Mouse (Mus musculus): Measurements from ENCODE around the gene Arhgap22.

Gene Arhgap22

DNA sequence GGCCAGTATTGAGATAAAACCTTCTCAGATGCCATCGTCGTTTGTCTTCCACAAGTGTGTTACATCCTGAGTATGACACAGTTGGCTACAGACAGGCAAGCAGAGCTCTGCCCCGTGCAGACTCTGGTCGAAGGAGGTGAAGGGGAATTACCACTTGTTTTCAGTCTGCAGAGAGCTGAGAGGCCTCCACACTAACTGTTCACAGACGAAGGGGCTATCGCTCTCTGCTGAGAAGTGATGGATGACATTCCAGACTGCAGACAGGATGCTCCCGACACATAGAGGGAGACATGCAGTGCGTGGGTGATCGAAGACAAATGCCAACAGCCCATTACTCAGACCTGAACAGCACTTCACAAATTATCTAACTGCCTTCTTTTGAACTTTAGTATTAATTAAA is 76.2 kb downstream of the Arhgap22 start:
- DNase-seq, result no peak

DNA sequence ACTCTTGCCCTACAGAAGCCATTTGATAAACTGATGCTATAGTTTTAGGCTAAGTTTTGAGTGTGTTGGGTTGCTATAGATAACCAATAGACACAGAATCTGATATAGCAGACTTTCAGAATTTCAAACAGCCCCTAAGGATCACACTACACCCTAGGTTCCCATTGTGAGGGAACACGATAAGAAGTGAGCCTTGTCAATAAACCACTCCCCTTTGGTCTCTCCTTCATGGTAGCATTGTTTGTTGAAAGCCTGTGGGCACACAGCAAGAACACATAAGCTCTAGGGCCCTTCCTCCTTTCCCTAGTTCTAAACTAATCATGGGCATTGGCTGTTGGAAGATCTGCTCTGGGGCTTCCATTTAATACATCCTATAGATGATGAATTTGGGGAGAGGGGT is 80.7 kb downstream of the Arhgap22 start:
- DNase-seq, result no peak

DNA sequence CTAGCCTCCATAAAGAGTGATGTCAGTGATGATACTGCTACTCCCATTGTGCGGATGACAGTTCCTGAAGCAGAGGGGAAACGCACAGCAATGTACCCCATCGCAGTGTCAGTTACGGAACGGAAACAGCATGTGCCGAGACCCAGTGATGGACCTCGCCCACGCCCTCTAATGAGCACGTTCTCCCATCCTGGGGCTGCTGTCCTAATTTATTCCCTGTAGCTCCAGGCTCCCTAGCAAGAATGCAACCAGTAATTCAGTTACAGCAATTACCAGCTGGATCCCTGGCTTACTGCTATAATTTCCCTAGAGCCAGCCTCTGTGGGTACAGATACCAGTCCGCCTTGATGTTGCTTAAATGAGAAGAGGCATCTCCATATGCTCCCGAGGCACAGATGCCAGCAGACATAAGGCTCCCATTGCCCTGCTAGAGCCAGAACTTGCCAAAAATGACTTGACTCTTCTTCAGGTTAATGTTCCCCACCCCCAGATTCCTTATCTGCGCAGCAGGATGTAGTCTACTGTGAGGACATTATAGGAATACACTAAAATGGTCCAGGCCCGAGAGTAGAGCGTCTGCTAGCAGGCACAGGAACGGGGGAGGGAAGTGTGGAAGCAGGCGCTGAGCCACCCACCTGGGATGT is 83.0 kb downstream of the Arhgap22 start:
- peak; percentile 92 for DNase-seq

DNA sequence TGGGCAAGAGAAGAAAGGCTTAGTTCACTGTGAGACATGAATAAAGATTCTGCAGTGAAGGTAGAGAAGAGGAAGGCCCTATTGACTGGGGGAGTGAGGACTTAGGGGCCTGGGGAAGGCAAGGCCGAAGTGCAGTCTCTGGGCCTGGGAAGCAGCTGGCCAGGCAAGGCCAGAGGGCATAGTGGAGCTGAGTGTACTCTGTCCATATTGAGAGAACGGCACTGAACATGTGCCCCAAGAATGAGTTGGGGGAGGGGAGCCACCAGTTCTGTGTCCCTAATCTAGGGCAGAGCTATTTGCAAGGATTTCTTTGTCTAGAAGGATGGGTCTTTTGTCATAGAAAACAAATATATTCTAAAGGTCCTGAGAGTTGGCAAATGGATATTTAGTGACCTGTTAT is 86.8 kb downstream of the Arhgap22 start:
- DNase-seq, result no peak

DNA sequence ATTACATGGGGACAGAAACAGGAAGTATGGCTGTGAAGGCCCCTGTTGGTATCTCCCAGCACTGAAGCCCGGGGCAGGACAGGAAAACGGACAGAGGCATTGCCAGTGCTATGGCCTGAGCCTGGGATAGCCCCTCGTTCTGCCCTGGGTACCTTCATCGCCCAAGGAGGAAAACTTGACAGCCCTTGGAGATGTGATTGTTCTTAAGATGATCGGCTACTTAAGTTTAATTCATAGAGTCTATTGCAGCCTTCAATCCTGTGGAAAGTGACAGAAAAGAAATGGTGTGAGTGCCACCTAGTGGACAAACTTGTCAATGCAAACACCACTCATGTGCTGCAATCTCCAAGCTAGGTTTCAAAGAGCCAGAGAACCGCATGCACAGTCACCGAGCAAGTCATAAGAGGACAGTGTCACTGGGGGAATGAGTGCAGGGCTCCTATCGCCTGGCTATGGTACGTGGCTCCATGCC is 89.6 kb downstream of the Arhgap22 start:
- DNase-seq, result peak; percentile 68

DNA sequence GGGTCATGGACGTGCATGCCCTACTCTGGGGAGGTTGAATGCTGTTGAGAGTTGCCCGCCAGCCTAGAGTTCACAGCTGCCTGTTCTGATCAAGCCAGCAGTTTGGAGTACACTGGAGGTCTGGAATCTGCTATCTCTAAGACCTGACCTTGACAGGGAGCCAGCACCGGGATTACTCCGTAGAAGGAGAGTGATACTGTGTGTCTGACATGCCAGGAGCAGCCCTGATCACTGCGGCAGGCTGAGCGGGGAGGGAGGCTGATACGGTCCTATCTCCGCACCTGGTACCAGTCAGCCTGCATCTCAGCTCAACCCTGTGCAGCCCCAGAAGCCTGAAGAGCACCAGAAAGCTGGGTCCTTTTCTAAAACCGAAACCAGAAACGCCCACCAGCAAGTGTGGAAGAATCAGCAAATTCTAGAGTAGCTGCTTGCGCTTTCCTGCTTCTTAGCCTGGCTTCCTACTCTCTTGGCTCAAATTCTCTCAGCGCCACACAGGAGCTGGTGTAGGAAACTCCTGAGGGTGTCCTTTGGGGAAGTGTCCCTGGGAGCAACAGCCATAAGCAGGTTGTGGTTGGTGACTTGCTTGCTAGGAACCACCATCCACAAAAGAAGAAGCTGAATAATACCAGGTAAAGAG is 91.9 kb downstream of the Arhgap22 start:
- no peak for DNase-seq

DNA sequence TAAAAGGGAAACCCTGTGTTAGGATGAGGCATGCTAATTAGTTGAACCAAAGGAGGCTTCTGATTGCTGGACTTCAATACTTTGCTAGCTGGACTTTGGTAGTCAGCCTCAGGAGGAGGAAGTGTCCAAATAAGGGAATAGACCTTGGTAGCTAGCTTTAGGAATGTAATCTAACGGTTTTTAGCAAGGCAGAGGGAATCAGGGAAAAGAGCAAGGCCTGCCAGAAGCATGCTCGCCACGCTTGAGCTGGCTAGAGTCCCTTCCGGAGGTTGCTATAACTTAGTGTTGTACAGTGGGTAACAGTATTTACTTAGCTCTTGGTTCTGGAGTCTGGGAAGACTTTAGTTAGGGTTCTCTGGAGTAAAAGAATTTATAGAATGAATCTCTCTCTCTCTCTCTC is 96.9 kb downstream of the Arhgap22 start:
- no peak for DNase-seq

DNA sequence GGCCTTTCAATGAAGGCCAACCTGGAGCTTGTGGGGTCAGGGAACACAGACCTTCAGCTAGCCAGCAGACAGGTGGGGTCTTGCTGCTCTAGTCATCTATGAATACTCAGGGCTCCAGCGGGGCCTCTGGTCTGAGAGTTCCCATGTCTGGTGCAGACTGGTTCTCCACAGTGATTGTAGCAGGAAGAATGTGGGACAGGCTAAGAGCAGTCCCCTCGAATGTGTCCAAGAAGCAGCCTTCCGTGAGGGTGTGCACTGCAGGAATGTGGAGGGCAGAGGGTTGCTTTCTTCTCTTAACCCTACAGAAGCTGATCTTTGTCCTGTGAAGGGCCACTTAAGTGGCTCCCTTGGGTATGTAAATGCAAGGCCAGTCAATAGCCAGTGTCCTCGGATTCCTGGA is 98.5 kb downstream of the Arhgap22 start:
- no peak for DNase-seq

DNA sequence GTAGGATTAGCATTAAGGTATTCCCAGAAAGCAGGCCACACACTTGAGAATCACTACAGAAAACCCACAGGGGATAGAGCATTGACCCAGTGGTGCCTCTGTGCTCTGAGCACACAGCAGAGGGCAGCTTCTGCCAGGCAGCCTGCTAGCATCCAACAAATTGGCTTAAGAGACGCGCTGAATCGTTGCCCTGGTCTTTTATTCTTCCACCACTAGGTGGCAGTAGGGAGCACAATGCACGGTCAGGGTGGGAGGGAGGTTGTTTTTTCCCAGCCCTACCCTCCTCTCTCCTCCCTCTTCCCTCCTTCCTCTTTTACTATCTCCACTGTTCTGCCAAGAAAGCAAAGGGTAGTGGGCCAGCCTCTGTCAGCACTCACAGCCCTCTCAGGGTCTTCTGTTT is 99.8 kb downstream of the Arhgap22 start:
- DNase-seq, result peak; percentile 37

DNA sequence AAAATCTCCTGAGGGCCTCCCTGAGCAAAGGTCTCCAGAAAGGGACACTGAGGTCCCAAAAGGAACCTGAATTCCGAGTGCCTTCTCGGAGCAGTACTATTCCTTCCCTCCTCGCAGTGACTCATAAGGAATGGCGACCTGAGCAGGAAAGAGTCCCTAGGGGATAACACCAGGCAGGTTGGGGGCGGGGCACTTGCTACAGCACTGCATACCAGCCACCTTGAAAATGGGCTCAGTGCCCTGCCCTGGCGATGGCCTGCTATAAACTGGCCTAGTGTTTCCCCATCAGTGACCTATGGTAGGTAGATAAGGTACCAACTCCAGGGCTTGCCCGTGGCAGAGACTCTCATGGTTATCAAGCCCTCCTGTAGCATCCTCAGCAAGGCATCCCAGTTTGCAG is 100.3 kb downstream of the Arhgap22 start:
- no peak for DNase-seq

DNA sequence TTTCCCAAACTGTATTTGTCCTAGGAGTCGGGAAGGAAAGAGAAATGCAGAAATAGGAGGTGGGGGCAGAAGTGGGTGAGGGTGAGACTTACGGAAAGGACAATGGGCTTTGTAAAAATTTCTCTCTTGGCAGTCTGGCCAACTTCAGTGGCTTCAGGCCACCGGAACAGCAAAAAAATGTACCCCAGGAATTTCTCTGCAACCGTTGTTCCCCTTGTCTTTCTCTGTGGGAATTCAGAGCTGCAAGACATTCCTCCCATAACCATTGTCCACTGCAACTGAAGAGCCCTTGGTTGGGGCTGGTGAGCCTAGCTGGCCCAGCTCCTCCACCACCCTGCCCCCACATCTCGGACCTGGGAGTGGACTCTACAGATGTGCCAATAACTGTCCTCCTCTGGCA is 101.3 kb downstream of the Arhgap22 start:
- no peak for DNase-seq

DNA sequence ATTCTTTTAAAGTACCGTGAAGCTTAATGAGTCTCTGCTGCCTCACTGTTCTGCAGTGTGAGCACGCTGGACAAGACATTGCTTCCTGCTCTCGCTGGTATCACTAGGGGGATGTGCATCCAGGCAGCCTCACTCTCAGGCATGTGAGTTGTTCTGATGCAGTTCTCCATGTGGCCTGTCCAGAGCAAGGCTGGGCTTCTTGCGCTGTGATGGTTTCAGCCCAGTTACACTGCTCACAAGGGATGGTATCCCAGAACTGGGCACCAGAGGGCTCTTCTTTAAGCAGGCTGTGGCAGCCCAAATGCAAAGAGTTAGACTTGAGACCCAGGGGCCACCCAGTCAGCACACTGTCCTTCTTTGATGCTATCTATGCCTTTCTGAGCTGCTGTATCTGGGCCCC is 101.9 kb downstream of the Arhgap22 start:
- DNase-seq, result no peak

DNA sequence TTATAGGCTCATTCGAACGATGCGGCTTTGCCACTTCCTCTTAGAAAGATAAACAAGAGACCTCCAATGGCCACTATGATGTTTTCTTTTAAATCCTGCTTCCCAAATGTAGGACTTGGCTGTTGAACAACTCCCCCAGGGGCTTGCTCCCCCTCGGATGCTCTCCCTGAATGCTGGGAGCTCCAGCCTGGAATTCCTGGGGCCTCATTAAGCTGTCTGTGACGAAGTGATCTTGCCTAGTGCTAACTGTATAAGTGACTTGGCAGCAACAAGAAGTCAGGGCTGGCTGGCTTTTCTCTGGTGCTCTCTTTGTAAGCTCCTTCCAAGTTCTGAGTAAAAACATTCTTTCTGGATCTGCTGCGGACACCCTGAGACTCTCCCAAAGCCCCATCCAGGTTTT is 104.1 kb downstream of the Arhgap22 start:
- no peak for DNase-seq

DNA sequence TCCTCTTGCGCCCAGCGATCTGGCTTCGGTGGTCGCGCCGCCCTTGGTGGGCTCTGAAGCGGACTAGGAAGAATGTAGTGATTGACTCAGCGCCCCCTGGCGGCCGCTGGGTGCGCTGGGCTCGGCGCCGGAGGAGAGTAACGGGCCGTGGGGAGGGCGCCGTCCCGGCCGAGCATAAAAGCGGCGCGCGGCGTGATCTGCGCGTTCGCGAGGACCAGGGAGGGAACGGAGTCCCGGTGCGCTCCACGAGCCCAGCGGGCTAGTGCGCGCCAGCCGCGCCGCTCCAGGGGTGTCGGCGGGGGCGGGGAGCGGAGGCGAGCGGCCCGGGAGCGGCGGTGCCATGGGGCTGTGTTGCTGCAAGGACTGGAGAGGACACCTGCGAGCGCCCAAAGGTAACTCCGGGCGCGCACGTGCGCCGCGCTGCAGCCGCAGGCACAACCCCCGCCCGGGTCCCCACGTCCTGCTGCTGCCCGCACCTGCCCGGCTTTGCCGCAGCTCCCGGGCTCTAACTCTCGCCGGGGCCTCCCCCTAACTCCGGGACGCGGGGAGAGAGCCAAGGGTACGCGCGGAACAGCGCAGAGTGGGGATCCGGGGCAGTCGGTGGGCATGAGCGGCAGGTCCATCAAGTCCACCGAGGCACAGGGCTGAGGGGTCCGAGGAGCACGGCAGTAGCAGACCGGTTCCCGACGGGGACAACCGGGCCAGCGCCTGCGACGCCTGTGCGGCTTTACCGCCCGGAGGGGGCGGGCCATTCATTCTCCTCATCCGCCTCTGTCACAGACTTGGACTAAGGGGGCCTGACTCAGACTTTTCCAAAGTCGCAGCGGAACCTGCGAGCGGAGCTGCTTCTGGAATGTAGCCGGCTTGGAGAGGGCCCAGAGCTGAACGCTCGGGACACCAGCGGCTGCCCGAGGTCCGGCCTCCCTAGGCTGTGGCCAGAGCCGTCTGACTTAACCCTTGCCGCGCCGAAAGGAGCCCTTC is 106.0 kb downstream of the Arhgap22 start:
- DNase-seq, result peak; percentile 27

DNA sequence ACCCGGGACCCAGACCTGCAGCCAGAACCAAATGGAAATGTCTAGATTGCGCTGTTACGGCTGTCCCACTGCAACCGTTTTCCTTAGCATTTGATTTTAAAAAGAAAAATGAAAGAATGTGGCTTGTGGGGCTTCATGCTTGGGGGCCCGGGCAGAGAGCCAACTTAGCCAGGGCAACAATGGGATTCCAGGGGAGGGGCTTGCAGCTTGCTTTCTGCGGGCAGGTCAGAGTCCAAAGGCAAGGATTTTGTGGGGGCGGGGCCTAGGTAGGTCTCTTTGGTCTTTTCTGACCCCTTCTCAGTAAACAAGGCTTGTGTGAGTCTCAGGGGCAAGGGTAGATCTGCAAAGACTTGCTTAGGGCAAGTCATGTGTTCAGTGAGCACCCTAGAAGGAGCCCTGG is 107.0 kb downstream of the Arhgap22 start:
- no peak for DNase-seq

DNA sequence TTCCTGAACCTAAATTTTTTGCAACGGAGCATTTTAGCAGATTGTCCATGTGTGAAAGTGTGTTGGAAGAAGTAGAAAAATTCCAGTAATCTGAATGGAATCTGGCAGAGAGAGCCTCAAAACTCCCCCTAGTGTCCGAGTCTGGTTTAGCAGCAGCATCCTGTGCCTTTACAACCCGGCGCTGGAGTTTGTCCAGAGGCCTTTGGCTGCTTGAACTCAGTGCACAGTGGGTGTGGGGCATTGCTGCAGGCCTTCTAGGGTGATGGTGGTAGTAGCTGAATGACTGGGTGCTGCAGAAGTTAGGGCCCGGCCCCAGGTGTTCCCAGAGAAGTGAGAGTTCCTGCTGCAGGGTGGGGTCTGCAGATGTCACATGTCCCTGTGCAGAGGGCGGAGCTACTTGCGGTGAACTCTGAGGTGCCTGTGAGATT is 108.8 kb downstream of the Arhgap22 start:
- DNase-seq, result no peak

DNA sequence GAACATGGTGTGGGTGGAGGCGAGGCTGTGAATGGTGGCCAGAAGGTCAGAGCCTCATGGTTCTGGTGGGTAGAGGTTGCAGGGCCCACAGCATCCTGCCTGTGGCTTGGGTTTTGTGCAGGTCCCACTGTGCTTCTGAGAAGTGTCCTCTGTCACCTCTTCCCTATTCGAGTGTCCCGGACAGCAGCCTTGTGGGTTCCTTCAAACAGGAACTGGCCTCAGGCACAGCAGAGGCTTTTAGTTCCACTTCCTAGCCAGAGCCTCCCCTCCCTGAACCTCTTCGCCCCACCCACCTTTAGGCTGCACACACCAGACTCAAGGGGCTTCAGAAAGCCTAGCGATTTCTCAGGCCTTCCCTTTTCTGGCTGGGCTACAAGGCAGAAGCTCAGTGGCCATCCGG is 110.7 kb downstream of the Arhgap22 start:
- peak; percentile 42 for DNase-seq

DNA sequence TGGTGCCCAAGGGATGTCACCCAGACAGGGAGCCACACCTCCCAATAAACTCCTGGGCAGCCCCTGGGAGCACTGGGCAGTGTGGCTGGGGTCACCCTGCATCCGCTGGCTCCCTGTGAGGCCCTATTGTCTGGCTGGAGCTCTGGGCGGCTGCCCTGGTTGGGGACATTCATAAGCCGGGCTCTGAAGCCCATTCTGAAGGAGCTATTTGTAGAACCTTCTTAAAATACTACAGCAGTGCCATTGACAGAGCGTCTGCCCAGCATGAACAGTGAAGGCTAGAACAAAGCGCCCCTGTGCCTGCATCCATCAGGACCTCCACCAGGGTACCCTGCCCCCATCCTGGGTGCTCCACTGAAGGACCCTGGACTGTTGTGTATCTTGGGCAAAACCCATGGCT is 114.5 kb downstream of the Arhgap22 start:
- peak; percentile 57 for DNase-seq

DNA sequence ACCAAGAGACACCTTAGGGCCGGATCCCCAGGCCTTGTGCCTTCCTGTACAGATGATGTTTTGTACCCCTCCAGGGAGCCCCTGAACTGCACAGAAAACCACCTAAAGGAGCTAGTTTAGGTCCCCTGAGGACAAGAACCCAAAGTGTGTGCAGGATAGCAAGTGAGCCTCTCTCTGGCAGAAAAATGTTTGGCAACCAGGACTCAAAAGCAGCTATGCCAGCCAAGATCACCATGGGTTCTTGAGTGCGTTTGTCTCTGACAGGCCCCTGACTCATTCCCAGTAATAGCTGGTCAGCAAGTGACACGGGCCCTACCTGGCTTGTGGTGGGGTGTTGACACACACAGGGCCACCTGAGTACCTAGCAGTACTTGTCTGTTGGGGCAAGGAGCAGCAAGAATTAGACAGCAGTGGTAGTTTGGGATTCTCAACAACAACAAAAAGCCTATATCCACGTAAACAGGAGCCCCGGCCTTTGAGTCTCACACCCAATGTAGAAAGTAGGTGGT is 115.5 kb downstream of the Arhgap22 start:
- DNase-seq, result no peak

DNA sequence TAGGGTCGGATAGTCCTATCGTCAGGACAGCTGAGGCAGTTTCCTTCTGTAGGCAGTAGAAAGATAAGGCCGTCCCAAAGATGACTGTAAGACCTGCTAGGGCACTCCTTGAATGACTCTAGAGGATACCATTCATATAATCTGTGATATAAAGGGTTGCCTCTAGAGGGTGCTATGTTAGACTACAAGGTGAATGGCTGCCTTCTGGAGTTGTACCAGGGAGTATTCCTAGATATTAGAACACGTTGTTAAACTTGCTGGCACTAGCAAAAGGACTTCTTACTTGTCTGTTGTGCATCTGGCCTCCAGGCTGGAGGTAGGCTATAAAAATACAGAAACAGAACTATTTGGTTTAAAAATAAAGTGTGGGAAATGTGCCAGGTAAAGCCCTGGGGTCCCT is 117.2 kb downstream of the Arhgap22 start:
- no peak for DNase-seq

DNA sequence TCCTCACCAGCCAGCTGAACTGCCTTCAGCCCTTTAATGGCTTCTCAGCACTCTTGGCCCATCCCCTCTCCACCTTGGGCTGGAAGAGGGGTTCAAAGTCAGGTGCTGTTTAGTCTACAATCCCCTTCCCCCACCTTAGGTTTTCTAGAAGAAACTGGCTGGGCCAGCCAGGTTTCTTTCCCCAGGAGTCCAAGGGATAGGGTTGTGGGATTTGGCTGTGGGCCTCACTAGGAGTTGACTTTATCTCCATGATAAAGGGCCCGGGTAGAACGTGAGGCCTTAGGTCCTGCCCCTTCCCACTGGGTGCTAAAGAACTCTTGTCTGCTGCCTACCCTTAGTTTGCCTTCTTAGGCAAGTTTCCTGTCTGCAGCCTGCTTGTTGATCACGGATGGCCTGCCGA is 117.8 kb downstream of the Arhgap22 start:
- no peak for DNase-seq

DNA sequence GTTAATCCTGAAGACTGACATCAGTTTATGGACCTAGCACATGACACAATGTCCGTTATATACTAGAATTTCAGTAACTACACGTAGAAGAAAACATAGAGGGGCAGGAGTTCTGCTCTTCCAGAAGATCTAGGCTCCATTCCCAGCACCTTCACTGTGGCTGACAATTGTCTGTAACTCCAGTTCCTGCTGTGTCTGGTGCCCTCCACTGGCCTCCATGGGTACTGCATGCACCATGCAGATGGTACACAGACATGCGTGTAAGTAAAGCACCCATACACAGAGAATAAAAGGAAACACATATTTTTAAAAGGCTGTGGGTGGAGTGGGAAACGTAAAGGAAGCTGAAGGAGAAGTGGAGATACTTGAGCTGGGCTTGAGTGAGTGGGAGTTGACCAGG is 120.0 kb downstream of the Arhgap22 start:
- no peak for DNase-seq

DNA sequence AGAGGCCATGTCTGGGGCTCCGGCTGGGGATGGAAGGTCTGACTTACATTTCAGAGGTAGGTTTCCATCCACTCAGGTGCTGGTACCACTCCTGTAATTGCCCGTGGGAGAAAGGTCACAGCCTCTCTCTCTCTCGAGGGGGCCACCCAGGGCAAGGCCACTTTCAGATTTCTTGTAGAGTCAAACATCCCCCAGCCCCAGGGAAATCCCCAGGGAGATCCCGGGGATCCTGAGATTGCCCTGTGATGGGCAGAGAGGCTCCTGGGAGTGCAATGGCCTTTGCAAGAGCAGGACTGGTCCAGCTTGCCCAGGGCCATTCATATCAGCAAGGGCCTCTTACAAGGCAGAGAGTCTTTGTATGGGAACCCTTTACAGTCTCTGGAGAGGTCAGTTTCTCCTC is 120.6 kb downstream of the Arhgap22 start:
- no peak for DNase-seq

DNA sequence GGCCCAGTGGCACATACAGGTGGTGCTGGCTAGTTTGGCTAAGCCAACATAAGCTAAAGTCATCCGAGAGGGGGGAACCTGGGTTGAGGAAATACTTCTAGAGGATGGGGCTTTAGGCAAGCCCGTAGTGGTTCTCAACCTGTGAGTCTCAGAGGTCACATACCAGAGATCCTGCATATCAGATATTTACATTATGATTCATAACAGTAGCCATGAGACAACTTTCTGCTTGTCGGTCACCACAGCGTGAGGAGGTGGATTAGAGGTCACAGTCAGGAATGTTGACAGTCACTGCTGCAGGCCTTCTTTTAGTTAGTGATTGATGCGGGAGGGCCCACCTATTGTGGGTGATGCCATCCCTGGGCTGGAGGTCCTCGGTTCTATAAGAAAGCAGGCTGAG is 121.9 kb downstream of the Arhgap22 start:
- no peak for DNase-seq

Data from layer of hippocampus, adult 9-11 months (tissue).